Mouse (Mus musculus): Measurements from ENCODE around the gene Sez6. TPM values are rescaled to one million over a fixed set of nuclear protein-coding genes. Genes with fewer than 3 reads are reported as not detected.
A peak's percentile ranks its signal among the peaks of the same experiment; 100 is the strongest.

Gene Sez6
- polyA plus RNA-seq, 1 experiment from 2014 or later = 13.8 TPM

DNA sequence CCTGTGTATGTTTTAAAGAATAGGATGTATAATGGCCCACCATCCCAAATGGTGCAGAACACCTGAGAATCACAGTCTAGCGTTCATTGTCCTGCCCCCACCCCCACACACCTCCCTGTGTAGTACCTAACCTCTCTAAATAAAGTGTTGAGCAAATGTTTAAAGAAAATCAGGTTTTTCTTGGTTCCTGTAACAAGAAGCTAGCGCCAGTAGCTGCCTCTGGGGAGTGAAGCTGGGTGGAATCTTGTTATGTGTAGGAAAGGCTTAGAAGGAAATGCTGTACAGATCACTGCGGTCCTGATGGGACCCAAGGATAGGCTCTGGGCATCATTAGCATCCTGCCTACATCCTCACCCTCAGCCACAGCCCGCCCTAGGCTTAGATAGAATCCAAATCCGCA, 29.2 kb upstream of the Sez6 start:
- Histone ChIP-seq H3K27me3 (ENCODE audit: control insufficient read depth, insufficient read depth, low read length) (peaks cover 11% of the 10 kb centered on the region), H3K9ac (ENCODE audit: low read length) (no peak overlapping the region), H3K27ac (ENCODE audit: low read depth, low read length) (no peak overlapping the region), H3K4me1 (ENCODE audit: control insufficient read depth, insufficient read depth, low read length) (peaks cover 7% of the 10 kb centered on the region; the same call in 1 of the 2 replicates), H3K36me3 (ENCODE audit: control insufficient read depth, insufficient read depth, low read length) (no peaks in the 10 kb centered on the region), H3K4me2 (ENCODE audit: low read depth) (no peak overlapping the region), H3K9me3 (ENCODE audit: control insufficient read depth, low read length) (no peaks in the 10 kb centered on the region), H3K4me3 (ENCODE audit: low read depth, low read length) (no peak overlapping the region)
- DNase-seq (ENCODE audit: low spot score) (no peak), ATAC-seq (ENCODE audit: insufficient read depth, low FRiP score, low TSS enrichment) (no peak)
- WGBS = 64% methylated on average over 5 of the region's 5 CpGs

DNA sequence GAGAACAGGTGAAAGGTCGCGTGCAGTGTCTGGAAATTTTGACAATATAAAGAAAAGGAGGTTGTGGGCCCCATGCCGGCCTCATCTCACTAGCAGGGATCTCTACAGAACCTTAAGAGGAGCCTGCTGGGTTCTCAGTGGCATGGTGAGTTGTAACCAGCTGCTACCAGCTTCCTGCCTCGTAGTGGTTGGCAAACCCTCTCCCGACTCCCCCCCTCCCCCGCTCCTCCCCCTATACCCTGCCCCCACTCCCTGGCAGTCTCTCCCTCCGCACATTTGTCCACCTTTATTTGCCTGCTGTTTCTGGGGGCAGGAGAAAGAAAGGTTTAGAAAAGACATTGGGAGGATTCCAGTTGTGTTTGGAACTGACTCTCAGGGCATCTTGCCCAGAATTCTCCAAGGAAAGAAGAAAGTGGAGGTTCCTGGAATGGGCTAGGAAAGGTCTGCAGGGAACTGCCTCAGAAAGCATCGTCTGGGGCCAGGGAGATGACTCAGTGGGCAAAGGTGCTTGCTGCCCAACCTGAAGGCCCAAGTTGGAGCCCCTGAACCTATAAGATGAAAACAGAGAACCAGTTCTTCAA, 28.7 kb upstream of the Sez6 start:
- no peaks in the 10 kb centered on the region for H3K9me3 ChIP-seq (ENCODE audit: control insufficient read depth, low read length)
- peaks cover 9% of the 10 kb centered on the region for H3K27me3 ChIP-seq (ENCODE audit: control insufficient read depth, insufficient read depth, low read length)
- DNase-seq (ENCODE audit: low spot score) = no peak
- WGBS = 47% methylated on average over 8 of the region's 8 CpGs
- no peak overlapping the region for H3K9ac ChIP-seq (ENCODE audit: low read length)
- H3K4me3 ChIP-seq (ENCODE audit: low read depth, low read length) = no peak overlapping the region
- H3K4me1 ChIP-seq (ENCODE audit: control insufficient read depth, insufficient read depth, low read length) = peaks cover 10% of the 10 kb centered on the region; the same call in 1 of the 2 replicates
- H3K4me2 ChIP-seq (ENCODE audit: low read depth) = no peak overlapping the region
- no peaks in the 10 kb centered on the region for H3K36me3 ChIP-seq (ENCODE audit: control insufficient read depth, insufficient read depth, low read length)
- no peak overlapping the region for H3K27ac ChIP-seq (ENCODE audit: low read depth, low read length)
- ATAC-seq (ENCODE audit: insufficient read depth, low FRiP score, low TSS enrichment) = no peak

DNA sequence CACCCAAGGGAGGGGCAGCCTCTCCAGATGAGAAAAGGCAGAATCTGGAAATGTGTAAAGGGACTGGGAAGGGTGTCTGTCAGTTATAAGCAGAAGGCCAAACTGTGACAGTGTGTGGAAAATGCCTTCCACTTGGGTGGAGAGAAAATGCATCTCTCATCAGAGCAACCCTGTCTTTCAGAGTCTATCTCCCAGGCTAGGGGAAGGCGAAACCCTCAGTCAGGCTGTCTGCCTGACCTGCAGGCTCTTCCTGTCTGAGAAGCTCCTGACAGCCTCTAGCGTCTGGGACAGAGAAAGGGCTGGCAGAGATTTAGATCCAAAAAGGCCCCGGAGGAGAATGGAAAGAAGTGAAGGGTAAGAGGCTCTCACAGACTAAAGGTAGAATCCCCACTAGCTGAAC, 26.8 kb upstream of the Sez6 start:
- H3K9ac ChIP-seq (ENCODE audit: low read length) = no peak overlapping the region
- no peaks in the 10 kb centered on the region for H3K9me3 ChIP-seq (ENCODE audit: control insufficient read depth, low read length)
- H3K27me3 ChIP-seq (ENCODE audit: control insufficient read depth, insufficient read depth, low read length) = peaks cover 8% of the 10 kb centered on the region; the same call in 1 of the 2 replicates
- no peak overlapping the region for H3K4me2 ChIP-seq (ENCODE audit: low read depth)
- DNase-seq (ENCODE audit: low spot score) (no peak), ATAC-seq (ENCODE audit: insufficient read depth, low FRiP score, low TSS enrichment) (no peak)
- H3K27ac ChIP-seq (ENCODE audit: low read depth, low read length) = no peak overlapping the region
- no peaks in the 10 kb centered on the region for H3K36me3 ChIP-seq (ENCODE audit: control insufficient read depth, insufficient read depth, low read length)
- H3K4me3 ChIP-seq (ENCODE audit: low read depth, low read length) = no peak overlapping the region
- 46% methylated on average over 3 of the region's 3 CpGs for WGBS
- peaks cover 10% of the 10 kb centered on the region; the same call in 1 of the 2 replicates for H3K4me1 ChIP-seq (ENCODE audit: control insufficient read depth, insufficient read depth, low read length)

DNA sequence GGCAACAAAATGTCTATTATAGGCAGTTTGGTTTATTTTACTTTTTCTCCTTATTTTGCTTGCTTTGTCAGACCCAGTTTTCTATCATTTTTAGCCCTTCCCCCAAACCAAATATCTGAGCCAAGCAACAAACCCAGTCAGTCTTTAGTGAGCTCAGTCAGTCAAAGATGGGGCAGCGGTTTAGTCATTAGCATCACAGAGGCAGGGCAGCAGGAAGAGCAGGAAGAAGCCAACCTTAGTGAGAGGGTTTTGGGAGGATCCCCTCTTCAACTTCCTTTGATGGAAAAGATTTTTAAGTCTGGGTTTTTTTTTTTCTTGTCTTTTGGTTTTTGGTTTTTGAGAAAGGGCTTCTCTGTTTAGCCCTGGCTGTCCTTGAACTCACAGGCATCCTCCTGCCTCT, 25.9 kb upstream of the Sez6 start:
- Histone ChIP-seq H3K4me2 (ENCODE audit: low read depth) (no peak overlapping the region), H3K4me3 (ENCODE audit: low read depth, low read length) (no peak overlapping the region), H3K27me3 (ENCODE audit: control insufficient read depth, insufficient read depth, low read length) (peaks cover 7% of the 10 kb centered on the region; the same call in 1 of the 2 replicates), H3K9me3 (ENCODE audit: control insufficient read depth, low read length) (no peaks in the 10 kb centered on the region), H3K4me1 (ENCODE audit: control insufficient read depth, insufficient read depth, low read length) (peaks cover 10% of the 10 kb centered on the region; the same call in 1 of the 2 replicates), H3K27ac (ENCODE audit: low read depth, low read length) (no peak overlapping the region), H3K36me3 (ENCODE audit: control insufficient read depth, insufficient read depth, low read length) (no peaks in the 10 kb centered on the region), H3K9ac (ENCODE audit: low read length) (no peak overlapping the region)
- ATAC-seq (ENCODE audit: insufficient read depth, low FRiP score, low TSS enrichment) = no peak
- no peak for DNase-seq (ENCODE audit: low spot score)
- WGBS = 24% methylated on average over 1 of the region's 1 CpGs

GRCm38 (mm10) chr11:77906097-77906687, 24.4 kb upstream of the Sez6 start:
- Histone ChIP-seq H3K27me3 (ENCODE audit: control insufficient read depth, insufficient read depth, low read length) (peaks cover 7% of the 10 kb centered on the region), H3K4me1 (ENCODE audit: control insufficient read depth, insufficient read depth, low read length) (peaks cover 10% of the 10 kb centered on the region; the same call in 1 of the 2 replicates), H3K9me3 (ENCODE audit: control insufficient read depth, low read length) (no peaks in the 10 kb centered on the region), H3K36me3 (ENCODE audit: control insufficient read depth, insufficient read depth, low read length) (no peaks in the 10 kb centered on the region), H3K9ac (ENCODE audit: low read length) (no peak overlapping the region), H3K4me3 (ENCODE audit: low read depth, low read length) (no peak overlapping the region), H3K27ac (ENCODE audit: low read depth, low read length) (no peak overlapping the region), H3K4me2 (ENCODE audit: low read depth) (no peak overlapping the region)
- DNase-seq (ENCODE audit: low spot score) (no peak), ATAC-seq (ENCODE audit: insufficient read depth, low FRiP score, low TSS enrichment) (no peak)
- WGBS = 56% methylated on average over 19 of the region's 19 CpGs

- Histone ChIP-seq H3K9ac (ENCODE audit: low read length) (0 out of 2 replicates have a peak overlapping the region, but pooled peaks have one; percentile 33), H3K9me3 (ENCODE audit: control insufficient read depth, low read length) (no peaks in the 10 kb centered on the region), H3K27me3 (ENCODE audit: control insufficient read depth, insufficient read depth, low read length) (peaks cover 7% of the 10 kb centered on the region), H3K4me2 (ENCODE audit: low read depth) (peak overlapping the region; percentile 16; the same call in 1 of the 2 replicates), H3K36me3 (ENCODE audit: control insufficient read depth, insufficient read depth, low read length) (no peaks in the 10 kb centered on the region), H3K27ac (ENCODE audit: low read depth, low read length) (no peak overlapping the region), H3K4me1 (ENCODE audit: control insufficient read depth, insufficient read depth, low read length) (peaks cover 8% of the 10 kb centered on the region; the same call in 1 of the 2 replicates), H3K4me3 (ENCODE audit: low read depth, low read length) (no peak overlapping the region)
- WGBS = 6% methylated on average over 9 of the region's 9 CpGs
- no peak for ATAC-seq (ENCODE audit: insufficient read depth, low FRiP score, low TSS enrichment)
- peak; percentile 35 for DNase-seq (ENCODE audit: low spot score)
These were observed 23.8 kb upstream of the Sez6 start for GRCm38 (mm10) chr11:77906747-77907174.

- H3K4me1 ChIP-seq (ENCODE audit: control insufficient read depth, insufficient read depth, low read length) = peaks cover 6% of the 10 kb centered on the region; the same call in 1 of the 2 replicates
- H3K27ac ChIP-seq (ENCODE audit: low read depth, low read length) = no peak overlapping the region
- ATAC-seq (ENCODE audit: insufficient read depth, low FRiP score, low TSS enrichment) (no peak), DNase-seq (ENCODE audit: low spot score) (no peak)
- H3K4me2 ChIP-seq (ENCODE audit: low read depth) = no peak overlapping the region
- H3K9me3 ChIP-seq (ENCODE audit: control insufficient read depth, low read length) = no peaks in the 10 kb centered on the region
- no peaks in the 10 kb centered on the region for H3K36me3 ChIP-seq (ENCODE audit: control insufficient read depth, insufficient read depth, low read length)
- H3K9ac ChIP-seq (ENCODE audit: low read length) = no peak overlapping the region
- 83% methylated on average over 4 of the region's 4 CpGs for WGBS
- H3K4me3 ChIP-seq (ENCODE audit: low read depth, low read length) = no peak overlapping the region
- peaks cover 7% of the 10 kb centered on the region for H3K27me3 ChIP-seq (ENCODE audit: control insufficient read depth, insufficient read depth, low read length)
These were observed 22.1 kb upstream of the Sez6 start for GRCm38 (mm10) chr11:77908468-77908867.

GRCm38 (mm10) chr11:77909376-77909775, 21.2 kb upstream of the Sez6 start:
- peak; percentile 38 for DNase-seq (ENCODE audit: low spot score)
- 48% methylated on average over 5 of the region's 5 CpGs for WGBS

GRCm38 (mm10) chr11:77909776-77910175, 20.8 kb upstream of the Sez6 start:
- DNase-seq (ENCODE audit: low spot score) (no peak), ATAC-seq (ENCODE audit: insufficient read depth, low FRiP score, low TSS enrichment) (no peak)
- Histone ChIP-seq H3K27me3 (ENCODE audit: control insufficient read depth, insufficient read depth, low read length) (peaks cover 16% of the 10 kb centered on the region), H3K4me3 (ENCODE audit: low read depth, low read length) (no peak overlapping the region), H3K4me1 (ENCODE audit: control insufficient read depth, insufficient read depth, low read length) (peaks cover 10% of the 10 kb centered on the region; the same call in 1 of the 2 replicates), H3K4me2 (ENCODE audit: low read depth) (no peak overlapping the region), H3K9me3 (ENCODE audit: control insufficient read depth, low read length) (no peaks in the 10 kb centered on the region), H3K36me3 (ENCODE audit: control insufficient read depth, insufficient read depth, low read length) (no peaks in the 10 kb centered on the region), H3K9ac (ENCODE audit: low read length) (no peak overlapping the region; the same call in 1 of the 2 replicates), H3K27ac (ENCODE audit: low read depth, low read length) (no peak overlapping the region)
- 41% methylated on average over 6 of the region's 6 CpGs for WGBS

More at GRCm38 (mm10) chr11:77909376-77909775, 21.2 kb upstream of the Sez6 start:
- H3K9ac ChIP-seq (ENCODE audit: low read length) = no peak overlapping the region
- H3K4me3 ChIP-seq (ENCODE audit: low read depth, low read length) = no peak overlapping the region
- no peak overlapping the region for H3K4me2 ChIP-seq (ENCODE audit: low read depth)
- ATAC-seq (ENCODE audit: insufficient read depth, low FRiP score, low TSS enrichment) = no peak
- no peaks in the 10 kb centered on the region for H3K36me3 ChIP-seq (ENCODE audit: control insufficient read depth, insufficient read depth, low read length)
- no peak overlapping the region for H3K27ac ChIP-seq (ENCODE audit: low read depth, low read length)
- H3K9me3 ChIP-seq (ENCODE audit: control insufficient read depth, low read length) = no peaks in the 10 kb centered on the region
- H3K27me3 ChIP-seq (ENCODE audit: control insufficient read depth, insufficient read depth, low read length) = peaks cover 12% of the 10 kb centered on the region
- H3K4me1 ChIP-seq (ENCODE audit: control insufficient read depth, insufficient read depth, low read length) = peaks cover 6% of the 10 kb centered on the region; the same call in 1 of the 2 replicates
